Mouse (Mus musculus) layer of hippocampus, adult 2 months (tissue): ENCODE results near the gene D11Wsu47e. TPM values are rescaled to one million over a fixed set of nuclear protein-coding genes. Genes with fewer than 3 reads are reported as not detected.

Experiments used
- DNase-seq, 2 experiments: peaks; one replicate each; pipeline ENCODE4 v3.0.0; 2022; ENCODE audit warnings: low spot score in 2 of 2
- H3K27ac ChIP-seq: fragments of 200-600 bp; 2 replicates; pipeline ENCODE4 v1.8.1; 2022
- H3K4me3 ChIP-seq: fragments of 200-600 bp; 2 replicates; pipeline ENCODE4 v1.8.1; 2022; ENCODE audit warnings: mild to moderate bottlenecking
- CTCF ChIP-seq: fragments of 200-600 bp; conservative IDR thresholded peaks from 2 replicates; pipeline ENCODE4 v1.8.1; 2022; ENCODE audit warnings: antibody characterized with exemption, mild to moderate bottlenecking, moderate library complexity
- total RNA-seq, 2 experiments: library from RNA; stranded (reverse); gene quantifications; 2 replicates each; pipeline ENCODE4 v1.2.3; 2021

Gene D11Wsu47e
- total RNA-seq, 2 experiments from 2014 or later = 13.2 to 16.2 TPM

DNA sequence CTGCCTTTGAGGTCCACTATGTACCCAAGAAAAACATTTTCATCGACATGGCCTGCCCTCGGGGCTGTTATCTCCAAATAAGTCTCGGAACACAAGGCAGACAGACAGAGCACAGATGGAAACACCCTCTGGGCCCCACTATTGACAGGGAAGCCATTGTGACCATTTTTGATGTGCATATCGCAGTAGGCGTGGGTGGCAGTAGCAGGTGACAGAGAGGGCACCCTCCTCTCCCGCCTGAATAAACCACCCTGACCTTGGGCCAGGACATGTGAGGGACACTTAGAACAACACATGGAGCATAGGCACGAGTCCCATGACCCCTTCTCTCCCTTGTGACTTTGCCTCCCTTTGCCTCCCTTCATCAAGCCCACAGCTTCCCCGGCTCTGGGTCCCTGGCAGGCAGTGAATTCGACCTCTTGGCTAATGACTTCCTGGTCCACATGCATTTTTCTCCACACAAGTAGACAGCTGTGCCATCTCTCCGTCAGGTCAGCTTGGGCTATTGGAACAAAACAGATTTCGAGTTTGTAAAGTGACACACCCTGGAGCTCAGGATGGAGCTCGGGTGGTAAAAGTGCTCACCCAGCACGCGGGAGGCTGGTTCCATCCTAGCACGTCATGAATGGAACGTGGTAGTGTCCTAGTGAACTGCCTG lies 33.7 kb downstream of the D11Wsu47e start:
- no peak overlapping the region for H3K27ac ChIP-seq
- DNase-seq = no peak
- TF ChIP-seq CTCF = no peak
- no peak overlapping the region for H3K4me3 ChIP-seq

GRCm38 (mm10) chr11:113722405-113723090 lies 38.3 kb downstream of the D11Wsu47e start:
- DNase-seq = peak in 1 of 2 experiments; percentile 55
- 0 out of 2 replicates have a peak, but pooled peaks have one; percentile 6 for TF ChIP-seq CTCF
- Histone ChIP-seq H3K27ac (peak overlapping the region; percentile 89), H3K4me3 (peak overlapping the region; percentile 10; the same call in 1 of the 2 replicates)

DNA sequence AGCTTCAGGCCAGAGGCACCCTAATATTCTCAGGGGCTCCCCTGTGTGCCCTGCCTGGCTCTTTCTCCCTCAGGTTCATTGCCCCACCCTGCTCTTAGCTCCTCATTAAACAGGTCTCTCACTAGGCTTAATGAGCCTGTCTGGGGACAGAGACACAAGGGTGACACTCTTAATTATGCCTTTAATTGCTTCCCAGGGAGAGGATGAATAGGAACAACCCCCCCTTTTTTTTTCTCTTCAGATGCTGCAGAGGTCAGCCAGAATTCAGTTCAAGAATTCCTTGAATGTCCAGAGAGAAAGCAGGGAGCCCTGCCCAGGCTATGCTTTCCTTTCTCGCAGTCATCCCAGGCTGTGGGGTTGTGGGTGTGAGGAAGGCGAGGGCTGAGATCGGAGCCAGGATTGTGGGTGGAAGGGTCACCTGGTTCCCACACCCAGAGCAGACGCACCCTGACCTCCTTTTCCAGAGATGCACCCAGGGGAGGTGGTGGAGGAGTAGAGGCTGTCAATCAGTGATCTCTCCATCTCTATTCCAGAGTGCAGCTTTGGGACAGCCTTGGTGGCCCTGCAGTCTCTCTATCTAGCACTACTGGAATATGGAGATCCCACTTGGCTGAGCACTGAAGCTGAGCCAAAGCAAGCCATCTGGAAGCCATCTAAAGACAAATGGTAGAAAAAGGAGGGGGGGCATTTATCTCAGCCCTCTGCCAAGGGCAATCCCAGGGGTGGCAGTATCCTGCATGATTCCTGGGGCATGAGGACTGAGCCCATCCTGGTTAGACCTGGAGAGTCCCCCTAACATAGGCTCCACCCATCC lies 41.2 kb downstream of the D11Wsu47e start:
- no peak for DNase-seq
- H3K27ac ChIP-seq = peak overlapping the region; percentile 72
- no peak overlapping the region for H3K4me3 ChIP-seq
- TF ChIP-seq CTCF = no peak

GRCm38 (mm10) chr11:113726994-113727888 lies 43.0 kb downstream of the D11Wsu47e start:
- no peak for DNase-seq
- Histone ChIP-seq H3K27ac (peak overlapping the region; percentile 64), H3K4me3 (no peak overlapping the region)
- TF ChIP-seq CTCF = no peak

DNA sequence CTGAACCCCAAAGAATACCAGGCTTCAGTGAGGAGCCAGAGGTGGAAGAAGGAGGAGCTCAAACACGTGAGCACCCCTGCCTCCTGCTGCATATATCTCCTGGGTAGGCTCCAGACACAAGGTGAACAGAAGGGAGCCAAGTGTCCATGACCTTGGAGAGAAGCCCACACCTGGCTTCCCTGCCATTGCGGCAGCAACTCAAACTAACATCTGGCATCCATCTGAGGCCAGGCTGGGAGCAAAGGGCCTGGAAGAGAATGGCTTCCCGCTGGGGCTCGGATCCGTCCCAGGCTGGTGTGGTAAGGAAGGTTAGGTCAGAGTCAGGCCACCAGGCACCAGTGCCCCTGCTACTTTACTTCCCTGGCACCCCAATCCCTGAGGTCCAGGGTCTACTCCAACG lies 43.8 kb downstream of the D11Wsu47e start:
- no peak overlapping the region for H3K4me3 ChIP-seq
- TF ChIP-seq CTCF = no peak
- H3K27ac ChIP-seq = peak overlapping the region; percentile 64; the same call in 1 of the 2 replicates
- no peak for DNase-seq

- Histone ChIP-seq H3K27ac (no peak overlapping the region), H3K4me3 (no peak overlapping the region)
- no peak for TF ChIP-seq CTCF
- no peak for DNase-seq
Measured at GRCm38 (mm10) chr11:113729239-113729638, 45.0 kb downstream of the D11Wsu47e start.

DNA sequence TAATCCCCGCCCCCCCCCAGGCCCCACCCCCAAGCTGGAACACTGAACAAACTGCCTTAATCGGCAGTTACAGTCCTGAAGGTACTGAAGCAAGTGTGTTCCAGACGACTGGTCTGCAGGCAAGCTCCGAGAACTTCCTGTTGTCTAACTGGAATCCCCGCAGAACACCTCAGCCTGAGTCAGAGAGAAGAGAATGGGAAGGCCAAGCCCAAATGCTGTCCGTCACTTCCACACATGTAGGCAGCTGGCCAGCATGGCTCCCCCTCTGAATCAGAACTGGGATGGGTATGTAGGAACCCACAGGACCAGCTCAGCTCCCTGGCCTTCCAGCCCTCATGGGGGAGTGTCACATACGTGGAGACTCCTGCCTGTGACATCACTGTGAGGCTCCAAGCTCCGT lies 45.7 kb downstream of the D11Wsu47e start:
- TF ChIP-seq CTCF = no peak
- H3K4me3 ChIP-seq = no peak overlapping the region
- no peak for DNase-seq
- no peak overlapping the region for H3K27ac ChIP-seq

GRCm38 (mm10) chr11:113730879-113731278 lies 46.7 kb downstream of the D11Wsu47e start:
- Histone ChIP-seq H3K4me3 (no peak overlapping the region), H3K27ac (peak overlapping the region; percentile 28; the same call in 1 of the 2 replicates)
- no peak for DNase-seq
- TF ChIP-seq CTCF = no peak

GRCm38 (mm10) chr11:113731945-113732612 lies 47.9 kb downstream of the D11Wsu47e start:
- H3K27ac ChIP-seq = 0 out of 2 replicates have a peak overlapping the region, but pooled peaks have one; percentile 14
- peak; percentile 55 for TF ChIP-seq CTCF
- H3K4me3 ChIP-seq = no peak overlapping the region
- no peak for DNase-seq

DNA sequence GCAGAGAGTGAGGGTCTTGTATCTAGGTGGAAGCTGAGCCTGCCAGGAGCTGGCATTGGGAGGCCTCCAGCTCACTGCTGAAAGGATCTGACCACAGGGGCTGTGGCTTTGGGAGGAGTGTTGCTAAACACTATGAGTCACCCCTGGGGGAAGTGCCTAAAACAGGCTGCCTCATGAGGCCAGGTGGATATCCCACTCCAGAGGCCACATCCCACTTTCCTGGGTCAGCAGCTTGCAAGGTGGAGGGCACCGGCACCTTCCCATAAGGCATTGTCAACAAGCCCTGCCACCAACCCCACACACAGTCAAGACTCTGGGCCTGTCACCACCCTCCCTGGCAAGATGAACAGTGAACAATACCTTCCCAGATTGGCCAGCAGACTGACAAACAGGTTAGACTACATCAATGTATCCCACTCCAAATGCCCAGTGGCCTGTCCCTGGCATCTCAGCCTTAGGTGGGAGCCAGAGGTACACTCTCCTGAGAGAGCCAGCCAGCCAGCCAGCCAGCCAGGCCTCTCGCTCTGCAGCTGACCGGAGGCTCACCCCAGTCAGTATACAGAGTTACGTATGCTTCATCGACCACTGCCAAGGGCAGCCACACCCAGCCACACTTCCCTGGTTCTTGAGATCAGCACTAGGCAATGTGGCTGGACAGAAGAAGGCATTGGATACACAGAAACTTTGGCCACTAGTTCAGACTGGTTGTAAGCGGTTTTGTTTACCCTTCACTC lies 49.6 kb downstream of the D11Wsu47e start:
- DNase-seq = no peak
- peak overlapping the region; percentile 3; the same call in 1 of the 2 replicates for H3K27ac ChIP-seq
- H3K4me3 ChIP-seq = no peak overlapping the region
- no peak for TF ChIP-seq CTCF

GRCm38 (mm10) chr11:113735151-113735550 lies 50.9 kb downstream of the D11Wsu47e start:
- no peak for TF ChIP-seq CTCF
- peak overlapping the region; percentile 23; the same call in 1 of the 2 replicates for H3K27ac ChIP-seq
- no peak overlapping the region for H3K4me3 ChIP-seq
- DNase-seq = no peak
